Mouse (Mus musculus): ENCODE results near the gene Mgmt. TPM values are rescaled to one million over a fixed set of nuclear protein-coding genes. Genes with fewer than 3 reads are reported as not detected.

Mgmt gene
- polyA plus RNA-seq, 1 experiment from 2014 or later: 4.0 TPM

GRCm38 (mm10) chr7:136865876-136866275 is 28.5 kb upstream of the Mgmt start:
- no peak overlapping the region for H3K9ac ChIP-seq
- no peak overlapping the region for H3K4me3 ChIP-seq
- no peak overlapping the region for H3K4me2 ChIP-seq
- peaks cover 7% of the 10 kb centered on the region; the same call in 1 of the 2 replicates for H3K9me3 ChIP-seq (replicated peaks)
- ATAC-seq (ENCODE audit: insufficient number of reproducible peaks, low FRiP score): no peak
- H3K27me3 ChIP-seq (replicated peaks): peaks cover 4% of the 10 kb centered on the region
- H3K4me1 ChIP-seq (replicated peaks): peaks cover 16% of the 10 kb centered on the region
- 88% methylated on average over 4 of the region's 4 CpGs for WGBS
- H3K27ac ChIP-seq (ENCODE audit: poor library complexity, severe bottlenecking): no peak overlapping the region
- no peaks in the 10 kb centered on the region for H3K36me3 ChIP-seq

- WGBS: 77% methylated on average over 4 of the region's 4 CpGs
- ATAC-seq (ENCODE audit: insufficient number of reproducible peaks, low FRiP score): no peak
These were observed 27.9 kb upstream of the Mgmt start for GRCm38 (mm10) chr7:136866535-136866934.

GRCm38 (mm10) chr7:136871535-136871934 is 22.9 kb upstream of the Mgmt start:
- H3K4me2 ChIP-seq: no peak overlapping the region
- H3K27ac ChIP-seq (ENCODE audit: poor library complexity, severe bottlenecking): no peak overlapping the region
- ATAC-seq (ENCODE audit: insufficient number of reproducible peaks, low FRiP score): no peak
- 0 out of 2 replicates have a peak, but pooled peaks cover 2% of the 10 kb centered on the region for H3K4me1 ChIP-seq (replicated peaks)
- no peak overlapping the region for H3K9ac ChIP-seq
- H3K4me3 ChIP-seq: no peak overlapping the region
- no peaks in the 10 kb centered on the region for H3K36me3 ChIP-seq
- peaks cover 16% of the 10 kb centered on the region for H3K27me3 ChIP-seq (replicated peaks)
- no peaks in the 10 kb centered on the region for H3K9me3 ChIP-seq (replicated peaks)
- 77% methylated on average over 11 of the region's 11 CpGs for WGBS

More at GRCm38 (mm10) chr7:136866535-136866934, 27.9 kb upstream of the Mgmt start:
- H3K9me3 ChIP-seq (replicated peaks): peaks cover 4% of the 10 kb centered on the region; the same call in 1 of the 2 replicates
- H3K9ac ChIP-seq: no peak overlapping the region
- no peak overlapping the region for H3K4me3 ChIP-seq
- H3K4me1 ChIP-seq (replicated peaks): peaks cover 16% of the 10 kb centered on the region
- no peaks in the 10 kb centered on the region for H3K36me3 ChIP-seq
- H3K27ac ChIP-seq (ENCODE audit: poor library complexity, severe bottlenecking): no peak overlapping the region
- H3K27me3 ChIP-seq (replicated peaks): peaks cover 8% of the 10 kb centered on the region
- H3K4me2 ChIP-seq: no peak overlapping the region

- no peak for ATAC-seq (ENCODE audit: insufficient number of reproducible peaks, low FRiP score)
- H3K9ac ChIP-seq: no peak overlapping the region
- H3K9me3 ChIP-seq (replicated peaks): no peaks in the 10 kb centered on the region
- no peak overlapping the region for H3K27ac ChIP-seq (ENCODE audit: poor library complexity, severe bottlenecking)
- H3K4me2 ChIP-seq: no peak overlapping the region
- H3K36me3 ChIP-seq: no peaks in the 10 kb centered on the region
- WGBS: 30% methylated on average over 8 of the region's 8 CpGs
- H3K4me3 ChIP-seq: no peak overlapping the region
- peaks cover 16% of the 10 kb centered on the region for H3K27me3 ChIP-seq (replicated peaks)
- H3K4me1 ChIP-seq (replicated peaks): 0 out of 2 replicates have a peak, but pooled peaks cover 2% of the 10 kb centered on the region
These were observed 22.4 kb upstream of the Mgmt start for GRCm38 (mm10) chr7:136872059-136872458.

GRCm38 (mm10) chr7:136874396-136874795 is 20.0 kb upstream of the Mgmt start:
- no peak overlapping the region for H3K4me3 ChIP-seq
- WGBS: 28% methylated on average over 1 of the region's 1 CpGs
- no peak for ATAC-seq (ENCODE audit: insufficient number of reproducible peaks, low FRiP score)
- H3K9me3 ChIP-seq (replicated peaks): no peaks in the 10 kb centered on the region
- no peaks in the 10 kb centered on the region for H3K36me3 ChIP-seq
- H3K4me2 ChIP-seq: no peak overlapping the region
- H3K27ac ChIP-seq (ENCODE audit: poor library complexity, severe bottlenecking): no peak overlapping the region
- peaks cover 16% of the 10 kb centered on the region for H3K27me3 ChIP-seq (replicated peaks)
- H3K9ac ChIP-seq: no peak overlapping the region
- H3K4me1 ChIP-seq (replicated peaks): 0 out of 2 replicates have a peak, but pooled peaks cover 2% of the 10 kb centered on the region

GRCm38 (mm10) chr7:136880386-136880785 is 14.0 kb upstream of the Mgmt start:
- H3K4me3 ChIP-seq: no peak overlapping the region
- no peaks in the 10 kb centered on the region for H3K9me3 ChIP-seq (replicated peaks)
- H3K4me1 ChIP-seq (replicated peaks): no peaks in the 10 kb centered on the region
- WGBS: 77% methylated on average over 4 of the region's 4 CpGs
- no peak overlapping the region for H3K4me2 ChIP-seq
- H3K9ac ChIP-seq: no peak overlapping the region
- no peaks in the 10 kb centered on the region for H3K36me3 ChIP-seq
- no peak for ATAC-seq (ENCODE audit: insufficient number of reproducible peaks, low FRiP score)
- H3K27ac ChIP-seq (ENCODE audit: poor library complexity, severe bottlenecking): no peak overlapping the region
- peaks cover 14% of the 10 kb centered on the region; the same call in 1 of the 2 replicates for H3K27me3 ChIP-seq (replicated peaks)

GRCm38 (mm10) chr7:136888161-136888560 is 6.3 kb upstream of the Mgmt start:
- 82% methylated on average over 6 of the region's 6 CpGs for WGBS
- Histone ChIP-seq H3K27ac (ENCODE audit: poor library complexity, severe bottlenecking) (no peak overlapping the region), H3K4me2 (no peak overlapping the region), H3K4me3 (no peak overlapping the region), H3K36me3 (no peaks in the 10 kb centered on the region), H3K27me3 (replicated peaks) (0 out of 2 replicates have a peak, but pooled peaks cover 9% of the 10 kb centered on the region), H3K9me3 (replicated peaks) (no peaks in the 10 kb centered on the region), H3K4me1 (replicated peaks) (no peaks in the 10 kb centered on the region), H3K9ac (no peak overlapping the region)
- no peak for ATAC-seq (ENCODE audit: insufficient number of reproducible peaks, low FRiP score)

- Histone ChIP-seq H3K36me3 (no peaks in the 10 kb centered on the region), H3K9me3 (replicated peaks) (0 out of 2 replicates have a peak, but pooled peaks cover 3% of the 10 kb centered on the region), H3K9ac (no peak overlapping the region), H3K4me1 (replicated peaks) (peaks cover 24% of the 10 kb centered on the region), H3K4me3 (no peak overlapping the region), H3K27me3 (replicated peaks) (no peaks in the 10 kb centered on the region), H3K4me2 (peak overlapping the region; percentile 67; the same call in 1 of the 2 replicates), H3K27ac (ENCODE audit: poor library complexity, severe bottlenecking) (no peak overlapping the region)
- ATAC-seq (ENCODE audit: insufficient number of reproducible peaks, low FRiP score): no peak
- 64% methylated on average over 1 of the region's 1 CpGs for WGBS
These were observed 942 bp downstream of the Mgmt start for GRCm38 (mm10) chr7:136895356-136895755.

GRCm38 (mm10) chr7:136895851-136896250 is 1.4 kb downstream of the Mgmt start:
- Histone ChIP-seq H3K27me3 (replicated peaks) (no peaks in the 10 kb centered on the region), H3K36me3 (no peaks in the 10 kb centered on the region), H3K9ac (no peak overlapping the region), H3K9me3 (replicated peaks) (0 out of 2 replicates have a peak, but pooled peaks cover 4% of the 10 kb centered on the region), H3K27ac (ENCODE audit: poor library complexity, severe bottlenecking) (no peak overlapping the region), H3K4me2 (no peak overlapping the region), H3K4me3 (no peak overlapping the region), H3K4me1 (replicated peaks) (peaks cover 24% of the 10 kb centered on the region)
- 77% methylated on average over 7 of the region's 7 CpGs for WGBS
- ATAC-seq (ENCODE audit: insufficient number of reproducible peaks, low FRiP score): no peak

GRCm38 (mm10) chr7:136897481-136897880 is 3.1 kb downstream of the Mgmt start:
- ATAC-seq (ENCODE audit: insufficient number of reproducible peaks, low FRiP score): no peak
- no peak overlapping the region for H3K9ac ChIP-seq
- no peaks in the 10 kb centered on the region for H3K27me3 ChIP-seq (replicated peaks)
- peaks cover 24% of the 10 kb centered on the region for H3K4me1 ChIP-seq (replicated peaks)
- H3K4me3 ChIP-seq: no peak overlapping the region
- H3K36me3 ChIP-seq: no peaks in the 10 kb centered on the region
- peak overlapping the region; percentile 73; the same call in 1 of the 2 replicates for H3K27ac ChIP-seq (ENCODE audit: poor library complexity, severe bottlenecking)
- 58% methylated on average over 1 of the region's 1 CpGs for WGBS
- H3K4me2 ChIP-seq: no peak overlapping the region
- 0 out of 2 replicates have a peak, but pooled peaks cover 4% of the 10 kb centered on the region for H3K9me3 ChIP-seq (replicated peaks)

GRCm38 (mm10) chr7:136898005-136898404 is 3.6 kb downstream of the Mgmt start:
- WGBS: 22% methylated on average over 4 of the region's 4 CpGs
- no peak overlapping the region for H3K4me2 ChIP-seq
- peaks cover 24% of the 10 kb centered on the region for H3K4me1 ChIP-seq (replicated peaks)
- peak overlapping the region; percentile 73 for H3K27ac ChIP-seq (ENCODE audit: poor library complexity, severe bottlenecking)
- no peaks in the 10 kb centered on the region for H3K36me3 ChIP-seq
- H3K4me3 ChIP-seq: no peak overlapping the region
- H3K27me3 ChIP-seq (replicated peaks): no peaks in the 10 kb centered on the region
- 0 out of 2 replicates have a peak, but pooled peaks cover 4% of the 10 kb centered on the region for H3K9me3 ChIP-seq (replicated peaks)
- ATAC-seq (ENCODE audit: insufficient number of reproducible peaks, low FRiP score): no peak
- no peak overlapping the region for H3K9ac ChIP-seq

All from heart, embryonic 12.5 days (tissue).